Mouse (Mus musculus) liver, adult 2 months (tissue): ENCODE measurements around the gene Il17re. TPM values are rescaled to one million over a fixed set of nuclear protein-coding genes. Genes with fewer than 3 reads are reported as not detected.

Source experiments
- DNase-seq: peaks from one replicate; pipeline ENCODE4 v3.0.0-alpha.2; 2011; ENCODE audit warnings: low read depth, low spot score; ENCODE audit errors: extremely low read depth
- H3K27ac ChIP-seq: fragments of 200-500 bp; replicated peaks from 2 replicates; pipeline ENCODE4 v1.5.1; 2012; ENCODE audit warnings: low read depth, mild to moderate bottlenecking, control low read depth, inconsistent platforms, low read length; ENCODE audit not compliant: insufficient read depth
- H3K27me3 ChIP-seq: fragments of 200-500 bp; 2 replicates; pipeline ENCODE4 v1.6.1; 2012; ENCODE audit warnings: mild to moderate bottlenecking, moderate library complexity, low read length, inconsistent platforms; ENCODE audit not compliant: control insufficient read depth, insufficient read depth
- H3K36me3 ChIP-seq: fragments of 200-500 bp; 2 replicates; pipeline ENCODE4 v1.6.1; 2012; ENCODE audit warnings: low read length, inconsistent platforms; ENCODE audit not compliant: control insufficient read depth, insufficient read depth
- H3K4me1 ChIP-seq: fragments of 200-500 bp; 2 replicates; pipeline ENCODE4 v1.6.1; 2011; ENCODE audit warnings: low read length; ENCODE audit not compliant: control insufficient read depth, insufficient read depth
- H3K4me3 ChIP-seq: fragments of 200-500 bp; 2 replicates; pipeline ENCODE4 v1.5.1; 2011; ENCODE audit warnings: low read depth, mild to moderate bottlenecking, control low read depth, low read length, moderate library complexity; ENCODE audit not compliant: insufficient read depth
- H3K79me2 ChIP-seq: fragments of 200-500 bp; 2 replicates; pipeline ENCODE4 v1.6.1; 2012; ENCODE audit warnings: inconsistent platforms, mild to moderate bottlenecking, low read length, moderate library complexity; ENCODE audit not compliant: control insufficient read depth, insufficient read depth
- H3K9ac ChIP-seq: fragments of 200-500 bp; 2 replicates; pipeline ENCODE4 v1.6.1; 2012; ENCODE audit warnings: low read depth, mild to moderate bottlenecking, control low read depth, inconsistent platforms, low read length
- CTCF ChIP-seq: fragments of 200-500 bp; IDR thresholded peaks from 2 replicates; pipeline ENCODE4 v1.5.1; 2011; ENCODE audit warnings: low read depth, low read length, control low read depth
- POLR2A ChIP-seq: fragments of 200-500 bp; IDR thresholded peaks from 2 replicates; pipeline ENCODE4 v1.6.1; 2011; ENCODE audit warnings: low read length, control low read depth; ENCODE audit not compliant: insufficient read depth; ENCODE audit errors: extremely low read depth
- WGBS: fragments of 180-500 bp; shearing (Covaris S2); methylation state at CpG from one replicate; pipeline ENCODE4 v1.1.7; 2018; 5-methylcytosine and 5-hydroxymethylcytosine counted together
- polyA plus RNA-seq: library from polyadenylated mRNA; depleted of rRNA; stranded (reverse); fragments of >200 nt; gene quantifications from 2 replicates; pipeline ENCODE4 v1.2.3, GENCODE M21; 2012; rRNA removed
- total RNA-seq: library from RNA; depleted of rRNA; stranded (reverse); fragments of >200 nt; gene quantifications from 2 replicates; pipeline ENCODE4 v1.2.3, GENCODE M21; 2014; rRNA removed

Gene Il17re
- total RNA-seq (0.46 TPM in 1 of 2 replicates, not detected in the other), polyA plus RNA-seq (0.26 TPM in 2 replicates)

DNA sequence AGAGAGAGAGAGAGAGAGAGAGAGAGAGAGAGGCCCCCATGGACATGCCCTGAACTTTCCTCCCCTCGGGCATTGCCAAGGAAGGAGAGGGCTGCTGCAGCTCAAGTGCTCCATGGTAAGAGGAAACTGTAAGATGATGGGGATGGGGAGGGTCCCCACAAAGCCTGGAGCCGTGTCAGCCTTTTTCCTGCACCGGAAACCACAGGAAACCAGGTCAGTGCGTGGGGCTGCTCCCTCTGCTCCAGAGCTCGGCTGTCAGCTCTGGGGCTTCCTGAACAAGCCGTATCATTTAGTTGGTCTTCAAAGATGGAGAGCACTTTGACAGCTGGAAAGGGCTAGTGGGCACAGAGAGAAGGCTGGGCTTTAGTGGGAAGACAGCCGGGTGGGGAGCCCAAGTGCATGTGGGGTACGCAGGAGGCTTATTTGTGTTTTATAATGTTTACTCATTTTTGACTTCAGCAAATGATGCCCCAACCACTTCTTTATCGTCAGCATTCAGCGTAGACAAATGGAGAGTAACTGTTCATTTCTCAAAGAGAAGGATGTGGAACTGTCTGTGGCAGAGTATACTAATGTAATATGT, at the start of gene Il17re:
TSS of gene Il17re (plus strand) at position 533 of the 583 bp plus-strand sequence.
- WGBS: 75% methylated on average over 10 of the region's 10 CpGs
- Histone ChIP-seq H3K79me2 (no peaks in the 10 kb centered on the region), H3K27ac (no peak within 1 kb of the TSS), H3K27me3 (no peaks in the 10 kb centered on the region), H3K4me3 (0 out of 2 replicates have a peak within 1 kb of the TSS, but pooled peaks have one; percentile 26), H3K36me3 (no peaks in the 10 kb centered on the region), H3K9ac (no peak within 1 kb of the TSS), H3K4me1 (no peaks in the 10 kb centered on the region)
- DNase-seq: no peak
- TF ChIP-seq CTCF (no peak), POLR2A (no peak)

DNA sequence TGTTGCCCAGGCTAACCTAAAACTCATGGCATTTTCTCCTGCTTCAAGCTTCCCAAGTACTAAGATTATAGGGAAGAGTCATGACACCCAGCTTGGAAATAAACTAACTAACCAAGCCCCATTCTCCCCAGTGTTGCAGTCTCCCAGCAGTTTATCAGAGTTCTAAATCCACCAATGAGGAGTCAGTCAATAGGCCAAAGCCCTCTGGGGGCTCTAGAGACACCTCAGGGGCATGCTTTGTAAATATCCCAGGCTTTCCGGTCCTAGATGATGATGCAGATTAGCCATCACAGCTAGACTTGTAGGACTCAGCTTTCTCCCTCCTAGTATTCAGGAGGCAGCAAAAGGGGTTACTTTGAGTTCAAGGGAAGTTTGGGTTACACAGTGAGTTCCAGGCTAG, 48.3 kb upstream of the Il17re start:
- Histone ChIP-seq H3K4me1 (no peaks in the 10 kb centered on the region), H3K27ac (no peak overlapping the region), H3K79me2 (no peaks in the 10 kb centered on the region), H3K27me3 (no peaks in the 10 kb centered on the region), H3K36me3 (no peaks in the 10 kb centered on the region), H3K9ac (no peak overlapping the region), H3K4me3 (no peak overlapping the region)
- DNase-seq: no peak
- no peak for TF ChIP-seq CTCF
- no peak for TF ChIP-seq POLR2A
- WGBS: 69% methylated on average over 1 of the region's 1 CpGs

- 69% methylated on average over 5 of the region's 5 CpGs for WGBS
- DNase-seq: no peak
- Histone ChIP-seq H3K9ac (no peak overlapping the region), H3K27ac (no peak overlapping the region), H3K27me3 (no peaks in the 10 kb centered on the region), H3K4me1 (peaks cover 9% of the 10 kb centered on the region), H3K4me3 (no peak overlapping the region), H3K36me3 (no peaks in the 10 kb centered on the region), H3K79me2 (no peaks in the 10 kb centered on the region)
- TF ChIP-seq CTCF: no peak
- TF ChIP-seq POLR2A: no peak
These were observed 41.9 kb upstream of the Il17re start for GRCm38 (mm10) chr6:113416416-113416815.

- peak overlapping the region; percentile 80 for H3K27ac ChIP-seq
- peak overlapping the region; percentile 76 for H3K4me3 ChIP-seq
- H3K9ac ChIP-seq: peak overlapping the region; percentile 82
- no peaks in the 10 kb centered on the region for H3K79me2 ChIP-seq
- peaks cover 9% of the 10 kb centered on the region for H3K4me1 ChIP-seq
- TF ChIP-seq POLR2A (no peak), CTCF (no peak)
- no peaks in the 10 kb centered on the region for H3K27me3 ChIP-seq
- WGBS: 9% methylated on average over 16 of the region's 16 CpGs
- H3K36me3 ChIP-seq: no peaks in the 10 kb centered on the region
- no peak for DNase-seq
These were observed 39.7 kb upstream of the Il17re start for GRCm38 (mm10) chr6:113418441-113419198.

GRCm38 (mm10) chr6:113419199-113419587, 39.1 kb upstream of the Il17re start, which contains the start of gene Rpusd3:
TSS of gene Rpusd3 (minus strand) at chr6:113419340.
- under 1% methylated on average over 25 of the region's 25 CpGs for WGBS
- Histone ChIP-seq H3K79me2 (no peaks in the 10 kb centered on the region), H3K9ac (peak within 1 kb of the TSS; percentile 82), H3K27me3 (no peaks in the 10 kb centered on the region), H3K4me1 (peaks cover 9% of the 10 kb centered on the region), H3K4me3 (peak within 1 kb of the TSS; percentile 76), H3K36me3 (no peaks in the 10 kb centered on the region), H3K27ac (peak within 1 kb of the TSS; percentile 80)
- TF ChIP-seq CTCF (no peak), POLR2A (peak; percentile 62)
- peak; percentile 92 for DNase-seq

DNA sequence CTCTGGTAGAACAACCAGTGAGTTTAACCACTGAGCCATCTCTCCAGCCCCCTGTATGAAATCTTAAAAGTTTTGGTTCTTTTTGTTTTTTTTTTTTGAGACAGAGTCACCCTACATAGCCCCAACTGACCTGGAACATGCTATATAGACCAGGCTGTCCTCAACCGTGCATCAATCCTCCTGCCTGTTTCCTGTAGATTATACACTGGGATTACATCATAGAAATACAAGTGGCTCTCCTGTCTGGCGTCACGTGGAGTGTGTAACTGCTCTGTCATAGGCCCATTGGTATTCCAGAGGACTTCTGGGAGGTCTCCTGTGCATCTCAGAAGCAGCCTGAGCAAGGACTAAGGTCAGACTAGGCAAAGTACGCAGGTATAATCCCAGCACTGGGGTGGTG, 35.3 kb upstream of the Il17re start:
- WGBS: 72% methylated on average over 4 of the region's 4 CpGs
- TF ChIP-seq CTCF: no peak
- TF ChIP-seq POLR2A: no peak
- Histone ChIP-seq H3K27ac (no peak overlapping the region), H3K4me1 (peaks cover 9% of the 10 kb centered on the region), H3K79me2 (no peaks in the 10 kb centered on the region), H3K36me3 (no peaks in the 10 kb centered on the region), H3K4me3 (no peak overlapping the region), H3K27me3 (no peaks in the 10 kb centered on the region), H3K9ac (no peak overlapping the region)
- no peak for DNase-seq
